Mouse (Mus musculus): ENCODE data around the gene Rnf187.

DNA sequence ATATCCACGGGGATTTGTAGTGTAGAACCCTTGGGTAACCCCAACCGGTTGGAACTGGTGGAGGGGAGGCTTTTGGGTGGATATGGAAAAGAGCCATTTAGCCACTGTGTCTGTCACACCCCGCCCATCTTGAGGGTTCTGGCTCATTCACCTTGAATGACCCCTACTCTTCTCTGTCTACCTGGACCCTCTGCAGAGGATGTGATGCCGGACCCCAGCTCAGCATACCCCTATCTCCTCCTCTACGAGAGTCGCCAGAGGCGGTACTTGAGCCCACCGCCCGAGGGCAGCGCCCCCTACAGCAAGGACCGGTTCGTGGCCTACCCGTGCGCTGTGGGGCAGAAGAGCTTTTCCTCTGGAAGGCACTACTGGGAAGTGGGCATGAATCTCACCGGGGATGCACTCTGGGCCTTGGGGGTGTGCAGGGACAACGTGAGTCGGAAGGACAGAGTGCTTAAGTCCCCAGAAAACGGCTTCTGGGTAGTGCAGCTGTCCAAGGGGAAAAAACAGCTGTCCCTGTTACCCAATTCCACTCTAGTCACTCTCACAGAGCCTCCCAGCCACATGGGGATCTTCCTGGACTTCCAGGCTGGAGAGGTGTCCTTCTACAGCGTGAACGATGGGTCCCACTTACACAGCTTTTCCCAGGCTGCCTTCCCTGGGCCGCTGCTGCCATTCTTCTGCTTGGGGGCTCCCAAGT, 32.3 kb upstream of the Rnf187 start:
- TF ChIP-seq EP300 (IDR thresholded peaks at IDR 0.05; ENCODE audit: low read depth) (no peak), CTCF (IDR thresholded peaks at IDR 0.05; ENCODE audit: low read depth) (peak; percentile 29; the same call in 1 of the 2 replicates)

Data from liver, embryonic 14.5 days (tissue).